Mouse (Mus musculus) CD4-positive, CD25-positive, alpha-beta regulatory T cell, adult 2 months (primary cell): Measurements from ENCODE around the gene Scamp3.
"Not testable (repeated sequence)": the region's sequence is repeated elsewhere in the genome, so short reads cannot be mapped to it uniquely, and the experiment has no call there.

Source experiments
- DNase-seq: peaks from one replicate; pipeline ENCODE4 v3.0.0-alpha.2; 2012; ENCODE audit warnings: low read depth, low spot score

Gene Scamp3

GRCm38 (mm10) chr3:89195979-89196877 is 19.0 kb downstream of the Scamp3 start:
- DNase-seq = peak; percentile 96

GRCm38 (mm10) chr3:89199839-89200238 is 22.6 kb downstream of the Scamp3 start:
- DNase-seq = no peak

DNA sequence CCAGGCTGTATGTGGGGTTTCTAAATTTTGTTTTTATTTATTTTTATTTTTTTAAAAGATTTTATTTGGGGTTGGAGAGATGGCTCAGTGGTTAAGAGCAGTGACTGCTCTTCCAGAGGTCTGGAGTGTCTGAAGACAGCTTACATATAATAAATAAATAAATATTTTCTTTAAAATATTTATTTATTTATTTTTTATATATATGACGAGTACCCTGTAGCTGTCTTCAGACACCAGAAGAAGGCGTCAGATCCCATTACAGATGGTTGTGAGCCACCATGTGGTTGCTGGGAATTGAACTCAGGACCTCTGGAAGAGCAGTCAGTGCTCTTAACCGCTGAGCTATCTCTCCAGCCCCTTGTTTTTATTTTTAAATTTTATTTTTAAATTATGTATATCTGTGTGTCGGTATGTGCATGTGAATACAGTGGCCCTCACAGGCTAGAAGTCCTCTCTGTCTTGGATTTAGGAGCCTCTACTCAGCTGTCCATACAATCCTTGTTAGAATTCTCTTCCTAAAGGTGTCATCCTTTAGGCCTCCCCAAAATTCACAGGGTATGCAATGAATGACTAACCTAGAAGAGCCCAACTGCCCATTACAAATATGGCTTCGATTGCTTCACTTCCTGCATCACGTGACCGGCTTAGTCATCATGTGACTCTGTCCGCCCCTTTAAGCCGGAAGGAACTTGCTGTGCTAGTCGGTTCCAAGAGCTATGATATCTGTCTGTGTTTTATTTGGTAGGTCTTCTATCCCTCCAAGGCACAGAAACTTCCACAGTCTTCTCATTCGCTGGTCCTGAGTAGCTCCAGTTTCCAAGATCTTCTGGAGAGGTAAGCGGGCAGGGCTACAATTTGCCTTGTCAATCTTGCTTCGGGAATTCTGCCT is 25.2 kb downstream of the Scamp3 start, which contains the start of gene Gba:
Gene Gba (plus strand): TSS at position 676 of the 889 bp plus-strand sequence.
- DNase-seq = peak; percentile 94

- no peak for DNase-seq
Observed at GRCm38 (mm10) chr3:89203142-89203514, 25.9 kb downstream of the Scamp3 start.

GRCm38 (mm10) chr3:89206079-89206478 is 28.8 kb downstream of the Scamp3 start:
- DNase-seq = no peak

DNA sequence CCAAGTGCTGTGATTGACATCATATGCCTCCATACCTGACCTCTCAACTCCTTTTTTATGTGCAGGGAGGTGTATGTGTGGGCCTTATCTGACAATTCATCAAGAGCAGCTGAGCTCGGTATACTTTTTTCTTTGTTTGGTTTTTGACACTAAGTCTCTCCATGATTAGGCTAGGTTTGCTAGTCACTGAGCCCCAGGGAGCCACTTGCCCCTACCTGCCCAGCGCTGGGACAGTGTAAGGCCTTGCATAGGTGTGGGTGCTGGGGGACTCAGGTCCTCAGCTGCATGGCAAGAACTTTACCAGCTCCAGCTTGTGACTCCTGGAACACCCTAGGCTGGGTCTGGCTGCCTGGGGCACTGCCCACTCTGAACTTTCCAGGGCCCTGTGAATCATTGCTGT is 29.4 kb downstream of the Scamp3 start:
- DNase-seq = no peak

GRCm38 (mm10) chr3:89208075-89208657 is 30.9 kb downstream of the Scamp3 start:
- no peak for DNase-seq

DNA sequence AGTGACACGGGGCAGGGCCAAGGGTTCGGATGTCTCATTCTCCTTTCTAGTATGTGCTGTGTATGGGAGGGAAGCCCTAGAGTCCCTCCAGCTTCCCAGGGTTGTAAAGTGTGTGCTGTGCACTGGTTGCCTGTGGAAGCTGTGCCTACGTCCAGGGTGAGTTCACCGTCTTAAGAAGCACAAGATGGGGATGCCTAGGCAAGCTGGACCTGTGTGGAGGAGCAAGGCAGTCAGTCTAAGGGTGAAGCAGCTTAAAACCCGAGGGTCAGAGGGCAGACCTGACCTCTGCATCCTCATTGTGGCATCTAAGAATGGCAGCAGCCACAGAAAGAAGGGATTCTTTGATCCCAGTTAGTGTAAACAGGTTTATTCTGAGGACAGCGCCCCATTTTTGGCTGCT is 31.5 kb downstream of the Scamp3 start:
- no peak for DNase-seq

DNA sequence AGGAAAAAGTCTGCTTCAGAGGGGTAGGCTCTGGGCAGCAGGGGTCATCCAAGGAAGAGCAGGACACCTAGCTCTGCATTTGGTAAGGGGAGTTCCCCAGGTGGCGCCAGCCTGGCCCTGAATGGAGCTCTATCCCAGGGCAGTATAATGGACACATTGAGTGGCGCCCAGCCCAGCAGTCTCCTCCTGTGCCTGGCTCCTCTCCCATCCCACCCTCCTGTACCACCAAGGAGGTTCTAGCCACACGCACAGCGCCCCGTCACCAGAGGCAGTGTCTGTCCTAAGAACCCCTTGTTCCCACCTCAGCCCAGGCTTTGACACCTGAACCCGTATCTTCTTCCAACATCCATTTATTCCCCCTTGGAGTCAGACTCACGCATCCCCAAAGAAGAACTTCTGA is 32.5 kb downstream of the Scamp3 start:
- DNase-seq = no peak

DNA sequence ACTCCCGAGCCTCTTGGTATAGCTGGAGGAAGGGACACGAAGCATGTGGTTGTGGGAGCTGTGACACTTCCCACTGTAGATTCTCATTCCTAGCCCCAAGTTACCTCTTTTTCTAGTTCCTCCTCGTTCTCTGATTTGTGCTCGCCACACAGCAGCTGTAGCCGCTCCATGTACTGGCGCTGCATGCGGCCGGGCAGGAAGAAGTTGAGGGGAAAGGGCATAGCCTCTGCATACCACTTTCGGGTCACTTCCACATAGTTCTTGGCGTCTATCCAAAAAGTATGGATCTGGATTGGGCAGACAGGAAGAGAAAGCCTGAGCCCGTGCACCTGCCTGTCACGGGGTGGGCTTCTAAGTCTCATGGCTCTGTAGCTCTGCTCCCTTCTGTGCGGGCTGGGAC is 32.9 kb downstream of the Scamp3 start:
- DNase-seq = no peak

DNA sequence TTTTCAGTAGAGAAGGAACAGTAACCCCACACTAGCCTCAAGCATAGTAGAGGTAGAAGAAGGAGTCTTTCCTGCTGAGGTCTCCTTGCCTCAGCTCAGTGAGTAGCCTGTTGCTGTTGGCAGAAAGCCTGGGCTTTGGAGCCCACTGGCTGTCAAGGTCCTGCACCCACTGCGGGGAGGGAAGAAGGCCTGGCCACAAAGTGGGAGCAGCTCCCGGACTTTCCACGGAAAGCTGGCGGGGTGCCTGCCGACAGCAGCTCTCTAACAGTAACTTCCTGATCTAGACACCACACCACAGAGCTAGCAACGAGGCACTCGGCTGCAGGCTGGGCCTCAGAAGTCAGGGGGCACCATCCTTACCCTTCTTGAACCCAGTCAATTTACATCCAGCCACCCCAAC is 33.5 kb downstream of the Scamp3 start:
- no peak for DNase-seq

DNA sequence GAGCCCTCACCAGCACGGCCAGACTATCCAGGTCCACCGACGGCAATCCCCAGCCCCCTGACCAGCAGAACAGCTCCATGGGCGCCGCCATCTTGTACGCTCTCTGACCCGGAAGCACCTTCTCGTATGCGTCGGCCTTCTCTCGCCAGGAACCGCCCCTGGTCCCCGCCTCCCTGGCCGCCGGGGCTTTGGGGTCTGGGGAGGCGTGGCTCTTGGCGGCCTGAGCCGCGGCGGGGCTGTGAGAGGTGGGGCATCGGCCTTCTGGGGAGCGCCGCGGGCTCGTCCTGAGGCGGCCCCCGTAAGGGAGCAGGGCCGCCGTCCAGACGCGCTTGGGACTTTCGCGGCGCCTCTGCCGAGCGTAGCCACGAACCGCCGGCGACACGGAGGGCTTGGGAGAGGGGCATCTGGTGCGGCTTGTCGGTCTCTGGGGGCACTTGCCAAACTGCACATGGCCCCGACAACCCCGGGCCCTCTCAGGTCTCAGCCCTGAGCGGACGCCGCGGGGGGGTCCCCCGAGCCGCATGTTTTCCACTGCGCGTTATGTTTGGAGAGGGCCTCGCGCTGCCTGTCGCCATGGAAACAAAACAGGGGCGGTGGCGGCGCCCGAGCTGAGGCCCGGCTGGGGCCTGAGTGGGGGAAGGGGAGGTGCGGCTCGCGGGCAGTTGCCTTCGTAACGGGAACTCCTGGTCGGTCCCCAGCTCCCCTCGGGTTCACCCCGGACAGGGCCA is 36.7 kb downstream of the Scamp3 start:
- DNase-seq = peak; percentile 96

DNA sequence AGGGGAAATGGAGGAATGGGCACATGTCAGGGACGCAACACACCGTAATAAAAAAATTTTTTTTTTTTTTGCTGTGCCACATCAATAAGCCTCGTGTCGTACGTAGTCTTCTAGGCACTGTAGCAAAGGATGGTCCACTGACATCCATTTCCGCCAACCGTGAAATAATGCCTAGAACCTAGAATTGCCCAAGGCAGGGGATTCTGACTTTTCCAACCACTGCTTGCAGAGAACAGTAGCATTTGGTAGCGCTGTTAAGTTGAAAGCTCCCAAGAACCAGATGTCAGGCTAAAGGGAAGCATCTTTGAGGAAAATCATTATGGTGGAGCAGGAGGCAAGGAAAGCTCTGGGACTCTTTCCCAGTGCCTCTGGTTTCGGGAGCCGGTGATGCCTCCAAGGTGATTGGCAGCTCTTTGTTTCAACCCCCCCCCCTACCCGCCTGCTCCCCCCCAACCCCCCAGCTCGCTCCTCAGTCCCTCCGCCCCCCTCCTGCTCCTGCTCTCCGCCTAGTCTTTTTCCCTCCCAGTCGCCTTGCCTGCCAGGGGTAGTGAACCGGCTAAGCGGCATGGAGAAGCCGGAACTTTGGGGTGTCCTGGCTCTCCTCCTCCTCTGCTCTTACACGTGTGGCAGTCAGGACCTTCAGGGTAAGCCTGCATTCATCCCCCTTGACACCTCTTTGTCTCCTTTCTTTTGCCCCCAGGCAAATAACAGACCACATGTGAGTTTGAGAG is 37.6 kb downstream of the Scamp3 start, which contains the start of gene Thbs3:
Gene Thbs3 (plus strand): TSS at position 500 of the 731 bp plus-strand sequence.
- peak; percentile 76 for DNase-seq

DNA sequence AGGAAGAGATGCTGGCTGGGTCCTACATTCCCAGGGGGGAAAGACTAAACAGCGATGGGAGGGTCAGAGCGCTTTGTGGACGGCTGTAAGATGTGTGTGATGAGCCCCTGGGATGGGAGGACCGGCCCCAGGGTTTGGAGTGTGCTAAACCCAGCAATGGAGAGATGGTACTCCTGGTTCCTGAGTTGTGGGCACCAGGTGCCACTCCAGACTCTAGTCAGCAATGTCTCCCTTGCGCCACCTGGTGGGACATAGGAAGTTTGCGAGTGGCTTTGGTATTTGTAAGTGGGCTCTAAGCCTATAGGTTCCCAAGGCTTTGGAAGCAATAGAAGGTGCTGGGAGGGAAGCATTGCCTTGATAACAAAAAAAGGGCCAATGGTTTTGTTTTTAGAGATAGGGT is 38.6 kb downstream of the Scamp3 start:
- peak; percentile 95 for DNase-seq

DNA sequence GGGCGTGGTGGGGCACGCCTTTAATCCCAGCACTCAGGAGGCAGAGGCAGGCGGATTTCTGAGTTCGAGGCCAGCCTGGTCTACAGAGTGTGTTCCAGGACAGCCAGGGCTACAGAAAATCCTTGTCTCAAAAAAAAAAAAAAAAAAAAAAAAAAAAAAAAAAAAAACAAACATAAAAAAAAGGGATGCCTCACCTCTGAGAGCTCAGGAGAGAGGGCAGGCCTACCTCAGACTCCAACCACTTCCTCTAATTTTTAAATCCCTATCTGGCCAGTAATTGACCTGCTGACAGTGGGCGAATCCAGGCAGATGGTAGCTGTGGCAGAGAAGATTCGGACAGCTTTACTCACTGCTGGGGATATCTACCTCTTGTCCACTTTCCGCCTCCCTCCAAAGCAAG is 39.1 kb downstream of the Scamp3 start:
- not testable (repeated sequence) for DNase-seq

- no peak for DNase-seq
Observed at GRCm38 (mm10) chr3:89218271-89218670, 41.0 kb downstream of the Scamp3 start.

- no peak for DNase-seq
Observed at GRCm38 (mm10) chr3:89219546-89219945, 42.3 kb downstream of the Scamp3 start.

DNA sequence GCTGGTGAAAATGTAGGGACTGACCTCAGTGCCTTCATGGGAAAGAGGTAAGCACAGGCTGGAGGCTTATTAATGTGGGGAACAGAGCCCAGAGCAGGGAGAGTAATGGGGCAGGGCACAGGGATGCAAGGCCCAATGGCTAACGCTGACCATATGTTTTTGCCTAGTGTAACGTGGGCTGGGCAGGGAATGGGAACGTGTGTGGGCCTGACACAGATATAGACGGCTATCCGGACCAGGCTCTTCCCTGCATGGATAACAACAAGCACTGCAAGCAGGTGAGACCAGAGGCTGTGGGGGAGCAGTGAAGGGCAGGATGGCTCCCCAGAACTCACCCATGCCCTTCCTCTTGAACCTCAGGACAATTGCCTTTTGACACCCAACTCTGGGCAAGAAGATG is 43.9 kb downstream of the Scamp3 start:
- no peak for DNase-seq

DNA sequence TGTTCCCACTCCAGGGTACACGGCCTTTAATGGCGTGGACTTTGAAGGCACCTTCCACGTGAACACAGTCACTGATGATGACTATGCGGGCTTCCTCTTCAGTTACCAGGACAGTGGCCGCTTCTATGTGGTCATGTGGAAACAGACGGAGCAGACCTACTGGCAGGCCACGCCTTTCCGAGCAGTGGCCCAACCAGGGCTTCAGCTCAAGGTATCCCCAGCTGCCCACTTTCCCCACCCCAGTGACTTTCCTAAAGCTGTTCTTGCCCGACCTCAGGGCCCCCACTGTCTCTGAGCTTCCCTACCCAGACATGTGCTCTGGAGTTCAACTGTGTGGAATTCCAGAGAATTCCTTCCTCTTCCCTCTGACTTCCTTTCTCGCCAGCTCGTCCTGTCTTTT is 47.5 kb downstream of the Scamp3 start:
- DNase-seq = no peak

DNA sequence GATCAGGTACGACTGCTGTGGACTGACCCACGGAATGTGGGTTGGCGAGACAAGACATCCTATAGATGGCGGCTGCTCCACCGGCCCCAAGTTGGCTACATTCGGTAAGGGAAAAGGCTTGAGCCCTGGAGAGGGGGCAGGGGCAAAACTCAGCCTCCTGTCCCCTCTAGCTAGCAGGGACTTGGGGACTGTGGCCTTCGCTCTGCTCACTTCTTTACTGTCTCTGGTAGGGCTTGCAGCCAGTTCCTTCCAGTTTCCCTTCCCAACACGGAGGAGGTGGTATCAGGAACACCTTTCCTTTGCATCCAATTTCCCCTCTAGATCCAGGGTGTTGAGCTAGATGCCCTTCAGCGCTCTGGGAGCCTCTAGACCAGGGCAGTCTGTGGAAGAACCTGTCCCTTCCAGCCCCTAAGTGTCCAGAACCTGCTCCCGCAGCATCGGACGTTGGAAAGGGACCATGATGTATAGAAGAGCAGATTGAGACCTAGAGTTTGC is 48.1 kb downstream of the Scamp3 start:
- DNase-seq = no peak
